11 mouse cellular contexts compared by ENCODE assay signal in the genomic region with DNA sequence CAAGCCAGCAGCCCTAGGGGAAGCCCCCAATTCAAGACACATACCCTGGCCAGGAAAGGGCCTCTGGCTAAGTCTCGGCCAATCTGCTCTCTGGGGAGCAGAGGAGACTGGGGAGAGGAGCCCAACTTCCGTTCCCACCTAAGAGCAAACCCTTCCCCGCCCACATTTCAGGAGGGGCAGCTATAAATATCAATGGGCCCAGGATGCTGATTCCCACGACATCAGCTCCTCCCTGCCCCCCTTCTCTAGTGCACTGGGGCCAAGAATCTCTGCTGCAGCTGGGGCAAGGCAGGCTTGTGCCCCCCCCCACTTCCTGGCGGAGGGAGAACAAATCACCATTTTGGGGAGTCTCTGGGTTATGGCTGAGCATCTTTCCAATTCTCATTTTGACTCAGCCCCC. TPM values are rescaled to one million over a fixed set of nuclear protein-coding genes. Genes with fewer than 3 reads are reported as not detected.
DNase-seq lines count a peak whose midpoint lies in the region; ATAC-seq and TF ChIP-seq lines count a peak whose summit lies in the region.
"Had no signal": no experiment of that assay in that cellular context is flagged by ENCODE, and none has a peak within 500 bp of the region (broad histone marks: within the 10 kb centered on the region; RNA-seq: fewer than 3 reads in every experiment).

No protein-coding gene starts in this region.

- H3K27ac ChIP-seq in lung, embryonic 15.5 days, result peak overlapping the region; percentile 20
- H3K27ac ChIP-seq: limb, embryonic 12.5 days had no signal

- intact Hi-C loops in heart, postnatal 10 days (cut with DNase I), result no loop called here

- H3K4me2 ChIP-seq in lung, embryonic 15.5 days, result peak overlapping the region; percentile 2; the same call in 1 of the 2 replicates
- H3K4me2 ChIP-seq: limb, embryonic 12.5 days had no signal

- no peak for TF ChIP-seq CTCF in E14TG2a.4 (conservative IDR thresholded peaks at IDR 0.05; ENCODE audit: low read length)

- peak; percentile 28; the same call in 1 of the 2 replicates for ATAC-seq in lung, embryonic 15.5 days (ENCODE audit: borderline replicate concordance, extremely low read depth, low FRiP score, low TSS enrichment)
- no peak for ATAC-seq in cerebellum, adult (ENCODE audit: insufficient number of reproducible peaks, low FRiP score, low TSS enrichment)

- no peaks in the 10 kb centered on the region for H3K36me3 ChIP-seq in E14TG2a.4 (ENCODE audit: insufficient read depth, low read length)
- no peaks in the 10 kb centered on the region for H3K36me3 ChIP-seq in lung, embryonic 15.5 days
- H3K36me3 ChIP-seq: limb, embryonic 12.5 days had no signal

- DNase-seq in fibroblast of lung, adult 2 months (ENCODE audit: low read depth), result peak; percentile 62
- DNase-seq in heart, postnatal 10 days, result peak; percentile 75 to 77
- no peak for DNase-seq in right cerebral cortex, postnatal 14 days
- no peak for DNase-seq in testis, postnatal 10 days (ENCODE audit: low spot score)
- DNase-seq in frontal cortex, postnatal 36 days (ENCODE audit: low spot score in 2 of 2), result no peak
- DNase-seq: cerebellum, postnatal 25 days had no signal

- peak overlapping the region; percentile 10; the same call in 1 of the 2 replicates for H3K4me3 ChIP-seq in E14TG2a.4 (replicated peaks; ENCODE audit: low read length)
- no peak overlapping the region for H3K4me3 ChIP-seq in lung, embryonic 15.5 days
- H3K4me3 ChIP-seq: limb, embryonic 12.5 days had no signal

- no peak overlapping the region for H3K9ac ChIP-seq in lung, embryonic 15.5 days
- H3K9ac ChIP-seq: limb, embryonic 12.5 days had no signal

- peaks cover 74% of the 10 kb centered on the region for H3K4me1 ChIP-seq in E14TG2a.4 (replicated peaks; ENCODE audit: low read depth, low read length)
- peaks cover 51% of the 10 kb centered on the region for H3K4me1 ChIP-seq in lung, embryonic 15.5 days

- peaks cover 44% of the 10 kb centered on the region for H3K27me3 ChIP-seq in E14TG2a.4 (ENCODE audit: insufficient read depth, low read length)
- no peaks in the 10 kb centered on the region for H3K27me3 ChIP-seq in lung, embryonic 15.5 days
- H3K27me3 ChIP-seq: limb, embryonic 12.5 days had no signal

- no peaks in the 10 kb centered on the region for H3K9me3 ChIP-seq in E14TG2a.4 (ENCODE audit: low read length)
- H3K9me3 ChIP-seq in lung, embryonic 15.5 days, result no peaks in the 10 kb centered on the region
- H3K9me3 ChIP-seq: limb, embryonic 12.5 days had no signal

- 33% methylated on average over 5 of the region's 5 CpGs for WGBS in lung, embryonic 15.5 days

RNA-seq across cellular contexts. Expression of a gene that starts 6.4 kb away (rescaled TPM):
- 10 to 100 TPM; 42.6 to 43.4 TPM for total RNA-seq in heart, postnatal 10 days (2021)
- polyA plus RNA-seq in lung, embryonic 15.5 days (2015; fragmentation: Nextera tagmentation; extraction: Ambion mirVana), result 17.8 and 21.1 TPM in 2 replicates

RNA-seq across cellular contexts. Expression of a gene that starts 6.7 kb away (rescaled TPM):
- total RNA-seq in heart, postnatal 10 days (2021), result under 1 TPM in 1 of 2 experiments, not detected in 1; 0.32 TPM
- 0.60 and 0.72 TPM in 2 replicates for polyA plus RNA-seq in lung, embryonic 15.5 days (2015; fragmentation: Nextera tagmentation; extraction: Ambion mirVana)
- total RNA-seq: gastrocnemius, postnatal 36 days had no signal

RNA-seq across cellular contexts. Expression of a gene that starts 57.0 kb away (rescaled TPM):
- total RNA-seq in heart, postnatal 10 days (2021), result 10 to 100 TPM; 11.5 to 13.1 TPM
- polyA plus RNA-seq in lung, embryonic 15.5 days (2015; fragmentation: Nextera tagmentation; extraction: Ambion mirVana), result 10.8 and 11.4 TPM in 2 replicates

Comparison
In these comparisons a context has a peak if more than half of its experiments do, and no peak if none do; other contexts are left out.
1. DNase-seq: peak in fibroblast of lung, adult 2 months (single experiment) and heart, postnatal 10 days (2 of 2); none in right cerebral cortex, postnatal 14 days (single experiment), testis, postnatal 10 days (single experiment) and frontal cortex, postnatal 36 days (0 of 2).